Mouse (Mus musculus) midbrain, embryonic 10.5 days (tissue): ENCODE data around the gene Arl5b. TPM values are rescaled to one million over a fixed set of nuclear protein-coding genes. Genes with fewer than 3 reads are reported as not detected.

ENCODE experiments used
- DNase-seq: peaks from one replicate; pipeline ENCODE4 v3.0.0-alpha.2; 2017; ENCODE audit warnings: low spot score
- H3K27ac ChIP-seq: fragments of 300-500 bp; sonication (generic); replicated peaks from 2 replicates; pipeline ENCODE4 v1.5.1; 2016; ENCODE audit warnings: mild to moderate bottlenecking
- H3K27me3 ChIP-seq: fragments of 300-500 bp; sonication (generic); 2 replicates; pipeline ENCODE4 v1.6.1; 2016; ENCODE audit warnings: low read depth, mild to moderate bottlenecking; ENCODE audit not compliant: poor library complexity, severe bottlenecking
- H3K36me3 ChIP-seq: fragments of 300-500 bp; sonication (generic); 2 replicates; pipeline ENCODE4 v1.6.1; 2016; ENCODE audit warnings: mild to moderate bottlenecking, moderate library complexity
- H3K4me1 ChIP-seq: fragments of 300-500 bp; sonication (generic); 2 replicates; pipeline ENCODE4 v1.6.1; 2016
- H3K4me3 ChIP-seq: fragments of 300-500 bp; sonication (generic); 2 replicates; pipeline ENCODE4 v1.5.1; 2016; ENCODE audit warnings: mild to moderate bottlenecking, moderate library complexity
- H3K9me3 ChIP-seq: fragments of 300-500 bp; sonication (generic); replicated peaks from 2 replicates; pipeline ENCODE4 v1.6.1; 2016; ENCODE audit warnings: mild to moderate bottlenecking
- WGBS: fragments of 180-500 bp; shearing (Covaris S2); methylation state at CpG from one replicate; pipeline ENCODE4 v1.1.7; 2016; 5-methylcytosine and 5-hydroxymethylcytosine counted together
- polyA plus RNA-seq: library from polyadenylated mRNA; unstranded; fragments of >200 nt; fragmentation: Nextera tagmentation; extraction: Ambion mirVana; gene quantifications from 2 replicates; pipeline ENCODE4 v1.2.1, GENCODE M21; 2016

Gene Arl5b
- 47.2 and 51.7 TPM in 2 replicates for polyA plus RNA-seq

- 8% methylated on average over 20 of the region's 20 CpGs for WGBS
- Histone ChIP-seq H3K27ac (peak within 1 kb of the TSS; percentile 79), H3K9me3 (no peaks in the 10 kb centered on the region)
Measured at GRCm38 (mm10) chr2:15049117-15049873, at the start of gene Arl5b. Gene Arl5b (plus strand): TSS chr2:15049395.

GRCm38 (mm10) chr2:15007531-15007930 lies 41.7 kb upstream of the Arl5b start:
- H3K27ac ChIP-seq: no peak overlapping the region
- H3K9me3 ChIP-seq: no peaks in the 10 kb centered on the region
- no peaks in the 10 kb centered on the region for H3K27me3 ChIP-seq
- WGBS: 83% methylated on average over 3 of the region's 3 CpGs
- H3K4me3 ChIP-seq: no peak overlapping the region
- no peaks in the 10 kb centered on the region for H3K4me1 ChIP-seq
- peaks cover 45% of the 10 kb centered on the region for H3K36me3 ChIP-seq
- no peak for DNase-seq

More at GRCm38 (mm10) chr2:15049117-15049873, at the start of gene Arl5b:
- peak within 1 kb of the TSS; percentile 69 for H3K4me3 ChIP-seq
- H3K4me1 ChIP-seq: peaks cover 16% of the 10 kb centered on the region
- H3K36me3 ChIP-seq: peaks cover 15% of the 10 kb centered on the region
- H3K27me3 ChIP-seq: no peaks in the 10 kb centered on the region
- DNase-seq: peak; percentile 88

GRCm38 (mm10) chr2:15008072-15008471 lies 41.1 kb upstream of the Arl5b start:
- WGBS: 89% methylated on average over 1 of the region's 1 CpGs
- no peak for DNase-seq
- H3K27me3 ChIP-seq: no peaks in the 10 kb centered on the region
- H3K27ac ChIP-seq: no peak overlapping the region
- no peaks in the 10 kb centered on the region for H3K4me1 ChIP-seq
- no peaks in the 10 kb centered on the region for H3K9me3 ChIP-seq
- H3K36me3 ChIP-seq: peaks cover 46% of the 10 kb centered on the region
- H3K4me3 ChIP-seq: no peak overlapping the region

GRCm38 (mm10) chr2:15026817-15027216 lies 22.4 kb upstream of the Arl5b start:
- Histone ChIP-seq H3K9me3 (no peaks in the 10 kb centered on the region), H3K4me1 (no peaks in the 10 kb centered on the region), H3K4me3 (no peak overlapping the region), H3K27ac (no peak overlapping the region), H3K27me3 (no peaks in the 10 kb centered on the region), H3K36me3 (peaks cover 16% of the 10 kb centered on the region)
- 94% methylated on average over 3 of the region's 3 CpGs for WGBS
- DNase-seq: no peak

GRCm38 (mm10) chr2:15027816-15028215 lies 21.4 kb upstream of the Arl5b start:
- Histone ChIP-seq H3K9me3 (no peaks in the 10 kb centered on the region), H3K27me3 (no peaks in the 10 kb centered on the region), H3K4me3 (no peak overlapping the region), H3K4me1 (no peaks in the 10 kb centered on the region), H3K36me3 (peaks cover 19% of the 10 kb centered on the region), H3K27ac (no peak overlapping the region)
- 91% methylated on average over 1 of the region's 1 CpGs for WGBS
- no peak for DNase-seq

- DNase-seq: no peak
- Histone ChIP-seq H3K4me3 (no peak overlapping the region), H3K9me3 (no peaks in the 10 kb centered on the region), H3K27ac (no peak overlapping the region), H3K36me3 (peaks cover 27% of the 10 kb centered on the region), H3K4me1 (no peaks in the 10 kb centered on the region), H3K27me3 (no peaks in the 10 kb centered on the region)
- WGBS: 94% methylated on average over 6 of the region's 6 CpGs
Measured at GRCm38 (mm10) chr2:15038705-15039104, 10.5 kb upstream of the Arl5b start.

- H3K36me3 ChIP-seq: peaks cover 30% of the 10 kb centered on the region
Measured at GRCm38 (mm10) chr2:15040326-15040725, 8.9 kb upstream of the Arl5b start.

GRCm38 (mm10) chr2:15054496-15054895 lies 5.3 kb downstream of the Arl5b start:
- no peaks in the 10 kb centered on the region for H3K9me3 ChIP-seq
- H3K36me3 ChIP-seq: peaks cover 22% of the 10 kb centered on the region
- peak overlapping the region; percentile 99 for H3K27ac ChIP-seq
- H3K27me3 ChIP-seq: no peaks in the 10 kb centered on the region
- no peak for DNase-seq
- 24% methylated on average over 10 of the region's 10 CpGs for WGBS
- H3K4me1 ChIP-seq: peaks cover 23% of the 10 kb centered on the region
- H3K4me3 ChIP-seq: peak overlapping the region; percentile 85

More at GRCm38 (mm10) chr2:15040326-15040725, 8.9 kb upstream of the Arl5b start:
- Histone ChIP-seq H3K4me3 (no peak overlapping the region), H3K27ac (no peak overlapping the region), H3K4me1 (no peaks in the 10 kb centered on the region), H3K27me3 (no peaks in the 10 kb centered on the region), H3K9me3 (no peaks in the 10 kb centered on the region)
- peak; percentile 21 for DNase-seq
- 61% methylated on average over 5 of the region's 5 CpGs for WGBS

- peak within 1 kb of the TSS; percentile 85 for H3K4me3 ChIP-seq
- peaks cover 24% of the 10 kb centered on the region for H3K36me3 ChIP-seq
- under 1% methylated on average over 75 of the region's 75 CpGs for WGBS
Measured at GRCm38 (mm10) chr2:15054945-15055637, 5.9 kb downstream of the Arl5b start, which contains the start of gene Nsun6. Gene Nsun6 (minus strand): TSS chr2:15055069.

GRCm38 (mm10) chr2:15055741-15056151 lies 6.6 kb downstream of the Arl5b start:
- 1% methylated on average over 15 of the region's 15 CpGs for WGBS
- H3K36me3 ChIP-seq: peaks cover 30% of the 10 kb centered on the region
- DNase-seq: no peak

More at GRCm38 (mm10) chr2:15054945-15055637, 5.9 kb downstream of the Arl5b start, which contains the start of gene Nsun6:
- DNase-seq: peak; percentile 99
- H3K27ac ChIP-seq: peak within 1 kb of the TSS; percentile 99
- H3K27me3 ChIP-seq: no peaks in the 10 kb centered on the region
- H3K9me3 ChIP-seq: no peaks in the 10 kb centered on the region
- H3K4me1 ChIP-seq: peaks cover 20% of the 10 kb centered on the region

GRCm38 (mm10) chr2:15058227-15058626 lies 9.0 kb downstream of the Arl5b start:
- WGBS: 94% methylated on average over 5 of the region's 5 CpGs
- peaks cover 20% of the 10 kb centered on the region for H3K4me1 ChIP-seq
- DNase-seq: no peak
- peaks cover 46% of the 10 kb centered on the region for H3K36me3 ChIP-seq
- no peak overlapping the region for H3K4me3 ChIP-seq
- no peak overlapping the region for H3K27ac ChIP-seq
- no peaks in the 10 kb centered on the region for H3K27me3 ChIP-seq
- H3K9me3 ChIP-seq: no peaks in the 10 kb centered on the region

More at GRCm38 (mm10) chr2:15055741-15056151, 6.6 kb downstream of the Arl5b start:
- Histone ChIP-seq H3K4me1 (peaks cover 20% of the 10 kb centered on the region), H3K27ac (peak overlapping the region; percentile 99), H3K9me3 (no peaks in the 10 kb centered on the region), H3K27me3 (no peaks in the 10 kb centered on the region), H3K4me3 (peak overlapping the region; percentile 85)

GRCm38 (mm10) chr2:15060856-15061255 lies 11.7 kb downstream of the Arl5b start:
- Histone ChIP-seq H3K4me1 (peaks cover 14% of the 10 kb centered on the region), H3K27ac (no peak overlapping the region), H3K9me3 (no peaks in the 10 kb centered on the region), H3K4me3 (no peak overlapping the region), H3K36me3 (peaks cover 54% of the 10 kb centered on the region), H3K27me3 (no peaks in the 10 kb centered on the region)
- DNase-seq: no peak
- 86% methylated on average over 3 of the region's 3 CpGs for WGBS

GRCm38 (mm10) chr2:15063815-15064214 lies 14.6 kb downstream of the Arl5b start:
- Histone ChIP-seq H3K4me1 (no peaks in the 10 kb centered on the region), H3K27ac (no peak overlapping the region), H3K36me3 (peaks cover 64% of the 10 kb centered on the region), H3K9me3 (no peaks in the 10 kb centered on the region), H3K27me3 (no peaks in the 10 kb centered on the region), H3K4me3 (no peak overlapping the region)
- WGBS: 74% methylated on average over 1 of the region's 1 CpGs
- DNase-seq: no peak
